Mouse (Mus musculus): ENCODE data around the gene Atg9b.

GRCm38 (mm10) chr5:24424861-24425411 is 33.0 kb upstream of the Atg9b start:
- TF ChIP-seq CTCF (IDR thresholded peaks at IDR 0.05; ENCODE audit: low read depth, low read length) (no peak), POLR2A (IDR thresholded peaks at IDR 0.05; ENCODE audit: borderline replicate concordance, low read depth, low read length) (no peak)
